Mouse (Mus musculus) neural tube, embryonic 14.5 days (tissue): ENCODE data around the gene Hddc3. TPM values are rescaled to one million over a fixed set of nuclear protein-coding genes. Genes with fewer than 3 reads are reported as not detected.
A peak's percentile ranks its signal among the peaks of the same experiment; 100 is the strongest.

Source experiments
- ATAC-seq: fragments of 200-750 bp; cut with Nextera tagmentation; 2 replicates; pipeline ENCODE4 v1.8.0; 2017; ENCODE audit warnings: low read depth, mild to moderate bottlenecking, moderate TSS enrichment, moderate library complexity
- H3K27ac ChIP-seq: fragments of 300-500 bp; sonication (generic); 2 replicates; pipeline ENCODE4 v1.5.1; 2014; ENCODE audit warnings: low read depth, mild to moderate bottlenecking, control low read depth, low read length, moderate library complexity, mixed read lengths
- H3K27me3 ChIP-seq: fragments of 300-500 bp; sonication (generic); 2 replicates; pipeline ENCODE4 v1.6.1; 2014; ENCODE audit warnings: low read length; ENCODE audit not compliant: control insufficient read depth, insufficient read depth
- H3K36me3 ChIP-seq: fragments of 300-500 bp; sonication (generic); 2 replicates; pipeline ENCODE4 v1.6.1; 2014; ENCODE audit warnings: low read length, mixed read lengths; ENCODE audit not compliant: control insufficient read depth, insufficient read depth
- H3K4me1 ChIP-seq: fragments of 300-500 bp; sonication (generic); 2 replicates; pipeline ENCODE4 v1.6.1; 2014; ENCODE audit warnings: low read length; ENCODE audit not compliant: control insufficient read depth, insufficient read depth
- H3K4me2 ChIP-seq: fragments of 300-500 bp; sonication (generic); 2 replicates; pipeline ENCODE4 v1.6.1; 2014; ENCODE audit warnings: mild to moderate bottlenecking, low read depth, low read length, control low read depth
- H3K4me3 ChIP-seq: fragments of 300-500 bp; sonication (generic); 2 replicates; pipeline ENCODE4 v1.5.1; 2014; ENCODE audit warnings: low read depth, low read length, control low read depth, mixed read lengths
- H3K9ac ChIP-seq: fragments of 300-500 bp; sonication (generic); replicated peaks from 2 replicates; pipeline ENCODE4 v1.6.1; 2014; ENCODE audit warnings: low read depth, mild to moderate bottlenecking, control low read depth, low read length, mixed read lengths
- H3K9me3 ChIP-seq: fragments of 300-500 bp; sonication (generic); 2 replicates; pipeline ENCODE4 v1.6.1; 2016; ENCODE audit warnings: low read length; ENCODE audit not compliant: control insufficient read depth
- WGBS: fragments of 180-500 bp; shearing (Covaris S2); extraction: QIAGEN DNeasy Blood & Tissue Kit; methylation state at CpG from one replicate; pipeline ENCODE4 v1.1.7; 2014; 5-methylcytosine and 5-hydroxymethylcytosine counted together
- polyA plus RNA-seq: library from polyadenylated mRNA; unstranded; fragments of >200 nt; fragmentation: Nextera tagmentation; extraction: Ambion mirVana; gene quantifications from 2 replicates; pipeline ENCODE4 v1.2.1, GENCODE M21; 2014

Gene Hddc3
- polyA plus RNA-seq, 1 experiment from 2014 or later, result 25.8 TPM

- no peaks in the 10 kb centered on the region for H3K27me3 ChIP-seq
- H3K36me3 ChIP-seq, result peaks cover 77% of the 10 kb centered on the region
- no peak overlapping the region for H3K4me3 ChIP-seq
- no peak overlapping the region for H3K27ac ChIP-seq
- no peak overlapping the region for H3K4me2 ChIP-seq
- H3K9ac ChIP-seq, result no peak overlapping the region; the same call in 1 of the 2 replicates
- no peaks in the 10 kb centered on the region for H3K9me3 ChIP-seq
- WGBS, result 57% methylated on average over 4 of the region's 4 CpGs
- H3K4me1 ChIP-seq, result no peaks in the 10 kb centered on the region
- no peak for ATAC-seq
These were observed 15.1 kb downstream of the Hddc3 start for GRCm38 (mm10) chr7:80358039-80358438.

- no peak overlapping the region for H3K27ac ChIP-seq
- H3K4me2 ChIP-seq, result no peak overlapping the region
- H3K36me3 ChIP-seq, result peaks cover 78% of the 10 kb centered on the region
- ATAC-seq, result no peak
- no peaks in the 10 kb centered on the region for H3K4me1 ChIP-seq
- H3K9me3 ChIP-seq, result no peaks in the 10 kb centered on the region
- H3K9ac ChIP-seq, result no peak overlapping the region
- no peak overlapping the region for H3K4me3 ChIP-seq
- 80% methylated on average over 3 of the region's 3 CpGs for WGBS
- H3K27me3 ChIP-seq, result no peaks in the 10 kb centered on the region
These were observed 17.5 kb downstream of the Hddc3 start for GRCm38 (mm10) chr7:80360435-80360834.

- Histone ChIP-seq H3K4me2 (no peak overlapping the region), H3K36me3 (peaks cover 56% of the 10 kb centered on the region), H3K4me3 (no peak overlapping the region), H3K4me1 (peaks cover 15% of the 10 kb centered on the region), H3K27me3 (no peaks in the 10 kb centered on the region), H3K9ac (no peak overlapping the region), H3K9me3 (no peaks in the 10 kb centered on the region), H3K27ac (no peak overlapping the region)
- ATAC-seq, result no peak
- WGBS, result 80% methylated on average over 2 of the region's 2 CpGs
These were observed 22.9 kb downstream of the Hddc3 start for GRCm38 (mm10) chr7:80365759-80366158.

- Histone ChIP-seq H3K27me3 (no peaks in the 10 kb centered on the region), H3K9me3 (no peaks in the 10 kb centered on the region), H3K9ac (no peak overlapping the region), H3K4me2 (no peak overlapping the region), H3K4me1 (peaks cover 15% of the 10 kb centered on the region), H3K4me3 (no peak overlapping the region), H3K36me3 (peaks cover 42% of the 10 kb centered on the region), H3K27ac (no peak overlapping the region)
- ATAC-seq, result no peak
- WGBS, result 97% methylated on average over 7 of the region's 7 CpGs
These were observed 24.3 kb downstream of the Hddc3 start for GRCm38 (mm10) chr7:80367232-80367631.

- no peaks in the 10 kb centered on the region for H3K27me3 ChIP-seq
- H3K9ac ChIP-seq, result no peak overlapping the region
- no peak overlapping the region for H3K27ac ChIP-seq
- no peak overlapping the region for H3K4me2 ChIP-seq
- H3K4me1 ChIP-seq, result peaks cover 15% of the 10 kb centered on the region
- H3K36me3 ChIP-seq, result peaks cover 34% of the 10 kb centered on the region
- no peaks in the 10 kb centered on the region for H3K9me3 ChIP-seq
- no peak for ATAC-seq
- no peak overlapping the region for H3K4me3 ChIP-seq
- 93% methylated on average over 9 of the region's 9 CpGs for WGBS
These were observed 25.1 kb downstream of the Hddc3 start for GRCm38 (mm10) chr7:80368009-80368408.

GRCm38 (mm10) chr7:80368635-80369421 lies 25.9 kb downstream of the Hddc3 start:
- Histone ChIP-seq H3K4me2 (peak overlapping the region; percentile 70; the same call in 1 of the 2 replicates), H3K9ac (peak overlapping the region; percentile 13; the same call in 1 of the 2 replicates), H3K9me3 (no peaks in the 10 kb centered on the region), H3K4me1 (peaks cover 15% of the 10 kb centered on the region), H3K27ac (no peak overlapping the region), H3K27me3 (no peaks in the 10 kb centered on the region), H3K36me3 (peaks cover 26% of the 10 kb centered on the region), H3K4me3 (no peak overlapping the region)
- 86% methylated on average over 20 of the region's 20 CpGs for WGBS
- ATAC-seq, result no peak

- Histone ChIP-seq H3K27ac (no peak overlapping the region), H3K4me3 (peak overlapping the region; percentile 83; the same call in 1 of the 2 replicates), H3K9ac (peak overlapping the region; percentile 13; the same call in 1 of the 2 replicates), H3K36me3 (peaks cover 22% of the 10 kb centered on the region), H3K4me1 (peaks cover 15% of the 10 kb centered on the region), H3K9me3 (no peaks in the 10 kb centered on the region), H3K27me3 (no peaks in the 10 kb centered on the region), H3K4me2 (peak overlapping the region; percentile 70)
- ATAC-seq, result no peak
- 73% methylated on average over 5 of the region's 5 CpGs for WGBS
These were observed 26.6 kb downstream of the Hddc3 start for GRCm38 (mm10) chr7:80369461-80369860.

- Histone ChIP-seq H3K27me3 (no peaks in the 10 kb centered on the region), H3K4me2 (peak overlapping the region; percentile 70), H3K4me1 (peaks cover 15% of the 10 kb centered on the region), H3K9me3 (no peaks in the 10 kb centered on the region), H3K27ac (peak overlapping the region; percentile 83; the same call in 1 of the 2 replicates), H3K9ac (peak overlapping the region; percentile 90), H3K4me3 (peak overlapping the region; percentile 83), H3K36me3 (peaks cover 22% of the 10 kb centered on the region)
- 38% methylated on average over 4 of the region's 4 CpGs for WGBS
- ATAC-seq, result peak; percentile 1; the same call in 1 of the 2 replicates
These were observed 27.1 kb downstream of the Hddc3 start for GRCm38 (mm10) chr7:80369967-80370431.

GRCm38 (mm10) chr7:80370649-80371040 lies 27.7 kb downstream of the Hddc3 start:
- Histone ChIP-seq H3K9me3 (no peaks in the 10 kb centered on the region), H3K36me3 (peaks cover 22% of the 10 kb centered on the region)

More at GRCm38 (mm10) chr7:80370649-80371040, 27.7 kb downstream of the Hddc3 start:
- peak overlapping the region; percentile 83 for H3K4me3 ChIP-seq
- H3K27ac ChIP-seq, result peak overlapping the region; percentile 83
- peak overlapping the region; percentile 90 for H3K9ac ChIP-seq
- under 1% methylated on average over 30 of the region's 31 CpGs for WGBS
- peak; percentile 62 for ATAC-seq
- peaks cover 15% of the 10 kb centered on the region for H3K4me1 ChIP-seq
- peak overlapping the region; percentile 70 for H3K4me2 ChIP-seq
- H3K27me3 ChIP-seq, result no peaks in the 10 kb centered on the region
